Comparison of ENCODE assay signal across 1 mouse cellular context in the genomic region with DNA sequence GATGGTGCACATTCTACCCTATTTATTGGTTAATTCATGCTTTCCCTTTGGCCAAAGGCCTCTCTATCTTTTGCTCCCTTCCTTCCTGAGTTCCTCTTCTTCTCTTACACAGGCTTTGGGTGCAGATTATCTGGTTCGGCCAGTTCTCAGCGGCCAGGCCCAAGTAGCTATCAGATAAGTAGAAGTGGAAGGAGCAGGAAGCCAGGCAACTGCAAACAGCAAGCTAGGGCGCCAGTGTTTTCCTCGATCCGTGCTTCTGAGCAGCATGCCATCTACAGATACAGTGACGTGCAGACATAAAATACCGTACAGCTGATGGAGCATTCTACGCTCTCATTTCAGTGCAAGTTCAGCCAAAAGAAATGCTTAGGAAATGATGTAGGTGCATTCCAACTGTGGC.
TF ChIP-seq lines count a peak whose summit lies in the region.

No protein-coding gene starts in this region.

TF ChIP-seq in MEL, 35 proteins besides CTCF, POLR2A, EP300 and RAD21 (continued from another document):
- TF ChIP-seq NRF1 (IDR thresholded peaks at IDR 0.05; ENCODE audit: insufficient read depth, low read depth, low read length, poor library complexity, severe bottlenecking), result no peak
- TF ChIP-seq UBTF (IDR thresholded peaks at IDR 0.05; ENCODE audit: borderline replicate concordance, insufficient read depth, low read depth, low read length), result no peak
- TF ChIP-seq CHD1 (IDR thresholded peaks at IDR 0.05; ENCODE audit: low read depth, low read length), result no peak
- peak; percentile 92 for TF ChIP-seq MXI1 (IDR thresholded peaks at IDR 0.05; ENCODE audit: low read depth, low read length)
- TF ChIP-seq MAFK (IDR thresholded peaks at IDR 0.05; ENCODE audit: borderline replicate concordance, low read depth, low read length), result 0 out of 2 replicates have a peak, but pooled peaks have one; percentile 65
- peak; percentile 73 for TF ChIP-seq TBP (IDR thresholded peaks at IDR 0.05; ENCODE audit: low read depth, low read length)
- 0 out of 2 replicates have a peak, but pooled peaks have one; percentile 48 for TF ChIP-seq POLR2AphosphoS2 (IDR thresholded peaks at IDR 0.05; ENCODE audit: low read length)
- no peak; the same call in 1 of the 2 replicates for TF ChIP-seq MAZ (IDR thresholded peaks at IDR 0.05; ENCODE audit: low read depth, low read length)
- no peak for TF ChIP-seq NELFE (IDR thresholded peaks at IDR 0.05; ENCODE audit: low read depth, low read length)
- TF ChIP-seq ZC3H11A (IDR thresholded peaks at IDR 0.05; ENCODE audit: low read depth, low read length), result no peak
- peak; percentile 94 for TF ChIP-seq ETS1 (IDR thresholded peaks at IDR 0.05; ENCODE audit: low read depth, low read length)
- no peak for TF ChIP-seq MYC (IDR thresholded peaks at IDR 0.05; ENCODE audit: low read depth, low read length)
- TF ChIP-seq ZMIZ1 (IDR thresholded peaks at IDR 0.05; ENCODE audit: low read depth, low read length), result peak; percentile 27
- peak; percentile 65 for TF ChIP-seq BHLHE40 (IDR thresholded peaks at IDR 0.05; ENCODE audit: borderline replicate concordance, low read depth, low read length)
- no peak for TF ChIP-seq ZKSCAN1 (IDR thresholded peaks at IDR 0.05; ENCODE audit: low read depth, low read length)
- TF ChIP-seq SIN3A (IDR thresholded peaks at IDR 0.05; ENCODE audit: low read length), result peak; percentile 87
- TF ChIP-seq JUND (IDR thresholded peaks at IDR 0.05; ENCODE audit: low read depth, low read length), result peak; percentile 76; the same call in 1 of the 2 replicates
- no peak for TF ChIP-seq HCFC1 (IDR thresholded peaks at IDR 0.05; ENCODE audit: low read depth, low read length)
- no peak for TF ChIP-seq GABPA (IDR thresholded peaks at IDR 0.05; ENCODE audit: low read depth, low read length)
- peak; percentile 51; the same call in 1 of the 2 replicates for TF ChIP-seq ELF1 (IDR thresholded peaks at IDR 0.05; ENCODE audit: low read depth, low read length)
- peak; percentile 65 for TF ChIP-seq MAX (IDR thresholded peaks at IDR 0.05; ENCODE audit: low read length)
- TF ChIP-seq ZNF384 (IDR thresholded peaks at IDR 0.05; ENCODE audit: low read depth, low read length), result no peak
- TF ChIP-seq USF1 (IDR thresholded peaks at IDR 0.05; ENCODE audit: low read depth, low read length), result no peak; the same call in 1 of the 2 replicates
